Mouse (Mus musculus) embryo, embryonic 9.5 days (tissue): ENCODE measurements around the gene Lpcat2.
"Not testable (repeated sequence)": the region's sequence is repeated elsewhere in the genome, so short reads cannot be mapped to it uniquely, and the experiment has no call there.

Experiments
- DNase-seq: peaks from one replicate; pipeline ENCODE4 v3.0.0-alpha.2; 2017; ENCODE audit errors: extremely low spot score

Gene Lpcat2

DNA sequence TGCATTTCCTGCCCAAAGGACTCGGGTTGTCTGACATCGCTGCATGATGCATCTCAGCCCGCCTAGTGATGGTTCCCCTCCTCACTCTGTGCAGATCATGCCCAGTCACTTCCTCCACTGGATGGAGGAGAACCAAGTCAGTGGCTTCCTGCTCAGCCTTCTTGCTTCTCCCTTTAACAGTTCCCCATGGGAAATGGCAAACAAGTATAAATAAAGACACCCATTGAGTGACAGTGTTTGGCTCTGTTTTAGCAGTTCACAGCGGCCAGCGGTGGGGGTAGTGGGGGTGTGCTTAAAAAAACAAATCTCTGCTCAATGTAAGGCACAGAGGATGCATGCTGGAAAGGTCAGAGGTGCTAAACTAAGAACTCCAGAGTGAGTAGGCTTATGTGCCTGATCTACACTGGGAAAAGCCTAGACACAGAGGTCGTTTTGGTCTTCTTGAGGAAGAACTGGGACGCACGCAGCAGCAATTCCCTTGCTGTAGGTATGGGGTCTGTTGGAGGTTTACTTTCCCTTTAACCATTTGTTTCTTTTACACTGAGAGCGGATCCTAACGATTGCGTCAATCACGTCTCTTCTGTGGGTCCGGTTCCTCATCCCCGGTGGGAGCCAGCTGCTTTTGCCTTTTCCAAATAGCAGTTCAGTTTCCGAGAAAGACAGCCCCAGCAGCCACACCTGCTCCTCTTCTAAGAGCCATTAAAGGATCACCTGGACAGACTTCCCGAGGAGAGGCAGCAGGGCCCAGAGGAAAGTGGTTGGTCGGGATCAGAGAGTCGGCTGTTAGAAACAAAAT, 1.8 kb upstream of the Lpcat2 start:
- DNase-seq: peak; percentile 7

DNA sequence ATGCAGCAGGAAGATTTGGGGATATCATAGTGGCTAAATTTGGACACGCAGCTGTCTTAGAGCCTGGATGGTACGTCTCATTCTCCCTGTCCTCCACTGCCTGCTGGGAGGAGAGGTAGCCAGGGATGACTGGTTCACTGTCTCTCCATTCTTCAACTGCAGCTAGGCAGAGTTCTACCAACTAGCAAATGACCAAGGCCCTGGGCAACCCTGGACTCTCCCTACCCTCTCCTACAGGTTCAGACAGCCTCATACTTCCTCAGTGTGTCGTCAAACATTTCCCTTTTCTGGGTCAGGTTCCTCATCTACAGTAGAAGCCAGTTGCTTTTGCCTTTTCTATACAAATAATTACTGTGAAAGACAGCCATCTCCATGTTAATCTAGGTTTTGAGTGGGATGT, 466 bp upstream of the Lpcat2 start:
- DNase-seq: no peak

DNA sequence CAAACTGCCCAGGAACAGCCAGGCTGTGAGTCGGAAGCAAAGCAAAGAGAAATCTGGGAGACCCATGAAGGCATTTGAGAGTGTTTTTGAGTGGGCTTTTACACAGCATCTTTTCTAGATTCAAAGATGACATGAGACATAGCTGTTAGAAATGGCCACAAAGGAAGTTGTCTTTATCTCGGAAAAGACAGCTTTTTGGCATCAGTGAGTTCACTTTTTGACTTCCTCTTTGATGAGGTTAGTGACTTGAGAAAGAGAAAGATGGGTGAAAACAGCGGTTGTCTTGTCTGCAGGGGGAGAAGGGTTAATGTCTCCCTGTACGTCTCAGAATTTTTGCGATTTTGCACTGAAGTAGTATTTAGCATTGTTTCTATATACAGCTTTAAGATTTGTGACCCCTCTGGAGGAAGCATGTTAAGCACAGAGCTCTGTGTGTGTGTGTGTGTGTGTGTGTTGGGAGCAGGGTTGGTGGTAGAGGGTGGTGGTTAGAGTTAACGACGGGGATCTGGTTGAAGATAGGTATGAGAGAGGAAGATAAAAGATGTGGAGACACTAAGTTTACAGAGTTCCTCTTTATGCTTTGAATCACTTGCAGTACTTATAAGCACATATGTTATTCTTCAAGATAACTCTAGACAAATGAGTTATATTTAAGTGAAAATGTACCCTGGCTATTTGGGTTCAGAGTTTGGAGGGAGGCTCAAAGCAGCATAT, 1.3 kb downstream of the Lpcat2 start:
- DNase-seq: no peak

DNA sequence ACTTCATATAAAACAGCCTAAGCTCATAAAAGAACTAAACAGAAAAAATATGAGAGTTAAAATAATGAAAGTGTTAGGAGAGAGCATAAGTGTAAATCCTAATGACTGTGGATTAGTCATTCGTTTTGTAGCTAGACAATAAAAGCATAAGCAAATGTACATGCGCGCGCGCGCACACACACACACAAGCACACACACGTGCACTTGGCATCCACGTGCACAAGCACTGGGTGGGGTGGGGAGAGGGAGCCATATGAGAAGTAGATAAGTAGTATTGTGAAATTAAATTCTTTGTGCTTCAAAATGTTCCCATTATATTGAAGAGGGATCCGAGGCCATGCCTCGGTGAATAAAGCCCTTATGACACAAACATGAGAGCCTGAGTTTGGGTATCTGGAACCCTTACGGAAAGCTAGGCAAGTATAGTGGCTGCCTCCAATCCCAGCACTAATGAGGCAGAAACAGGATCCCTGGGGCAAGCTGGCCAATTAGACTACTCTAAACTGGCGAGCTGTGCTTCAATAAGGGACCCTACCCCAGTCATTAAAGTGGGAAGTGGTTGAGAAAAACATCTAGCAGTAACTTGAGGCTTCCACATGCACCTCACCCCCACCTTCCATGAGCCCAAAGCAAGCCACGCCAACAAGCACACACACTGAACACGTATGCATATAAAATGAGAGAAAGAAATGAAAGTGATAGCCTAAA, 3.5 kb downstream of the Lpcat2 start:
- DNase-seq: no peak

DNA sequence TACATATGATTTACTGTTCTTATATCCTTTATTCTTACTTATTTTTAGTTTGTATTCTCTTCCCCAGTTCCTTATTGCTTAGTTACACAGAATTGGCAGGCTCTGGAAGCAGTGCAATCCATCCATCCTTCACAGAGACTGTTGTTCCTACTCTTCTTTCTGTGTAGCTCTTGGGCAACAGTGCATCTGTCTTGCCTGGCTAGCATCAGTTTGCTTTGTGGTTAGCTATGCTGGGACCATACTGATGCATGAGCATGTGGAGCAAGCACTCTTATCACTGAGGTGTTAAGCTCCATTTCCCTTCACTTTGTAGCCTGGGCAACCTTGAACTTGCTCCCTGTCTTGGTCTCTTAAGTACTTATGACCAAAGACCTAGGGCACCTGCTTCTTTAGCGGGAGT, 6.8 kb downstream of the Lpcat2 start:
- DNase-seq: no peak

DNA sequence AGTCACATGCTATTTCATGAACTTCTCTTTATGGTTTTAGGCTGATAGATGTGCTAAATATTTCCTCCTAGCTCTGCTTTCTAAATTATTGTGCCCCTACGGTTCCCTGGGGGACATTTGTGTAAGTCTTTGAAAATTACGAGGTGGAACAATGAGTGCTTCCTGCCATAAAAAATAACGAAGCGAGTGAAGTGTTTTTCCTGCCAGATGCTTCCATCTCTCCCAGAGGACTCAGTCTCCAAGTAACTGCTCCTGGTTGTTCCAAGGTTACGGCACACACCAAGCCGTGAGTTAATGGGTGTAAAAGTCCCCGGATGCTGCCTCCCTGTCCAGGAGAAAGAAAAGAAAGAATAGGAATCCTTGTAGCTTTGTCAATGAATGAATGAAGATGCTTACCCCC, 15.1 kb downstream of the Lpcat2 start:
- DNase-seq: no peak

DNA sequence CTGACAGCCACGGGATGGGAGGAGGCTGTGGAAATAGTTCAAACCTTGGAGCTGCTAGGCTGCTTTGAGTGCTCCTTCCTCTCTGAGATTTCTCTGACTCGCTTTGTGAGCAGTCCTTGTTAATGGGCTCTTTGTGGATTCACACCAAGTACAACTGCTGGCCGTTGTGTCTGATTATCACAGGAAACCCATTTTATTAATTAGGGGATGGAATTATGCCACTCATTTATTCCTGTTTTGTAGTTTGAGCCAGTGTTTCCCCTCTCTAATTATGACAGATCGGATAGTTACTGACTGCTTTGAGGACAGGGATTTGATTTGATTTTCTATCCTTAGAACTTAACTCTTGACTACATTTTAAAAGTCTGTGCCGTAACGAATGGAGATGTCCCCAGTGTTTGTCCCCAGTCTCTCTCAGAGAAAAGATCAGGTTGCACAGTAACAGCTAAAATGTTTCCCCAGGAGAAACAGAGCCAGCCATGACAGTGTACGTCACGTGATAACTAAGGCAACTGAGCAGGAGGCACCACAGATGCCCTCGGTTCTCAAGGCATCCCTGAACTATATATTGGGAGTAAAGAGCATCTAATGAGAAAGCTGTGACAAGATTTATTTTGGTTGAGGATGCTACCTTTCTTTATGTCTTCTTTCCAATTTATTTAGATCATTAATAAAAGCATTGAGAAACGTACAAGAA, 17.1 kb downstream of the Lpcat2 start:
- no peak for DNase-seq

DNA sequence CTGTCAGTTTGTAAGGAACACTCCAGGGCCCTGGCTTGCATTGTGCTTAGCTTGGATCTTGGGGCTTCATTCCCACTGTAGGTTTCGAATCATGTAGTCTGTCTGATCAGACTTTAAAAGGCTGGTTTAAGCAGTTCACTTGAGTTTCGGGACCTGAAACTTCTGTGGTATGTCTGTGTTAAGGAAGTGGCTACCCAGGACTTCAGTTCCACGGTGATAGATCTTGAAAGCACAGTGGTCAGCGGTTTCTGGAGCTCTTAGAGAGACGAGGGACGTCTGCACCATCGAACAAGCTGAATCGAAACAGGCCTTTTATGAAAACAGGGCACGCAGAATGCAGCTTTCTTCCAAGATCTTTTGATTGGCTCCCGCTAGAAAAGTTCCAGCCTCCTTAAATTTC, 20.7 kb downstream of the Lpcat2 start:
- no peak for DNase-seq

DNA sequence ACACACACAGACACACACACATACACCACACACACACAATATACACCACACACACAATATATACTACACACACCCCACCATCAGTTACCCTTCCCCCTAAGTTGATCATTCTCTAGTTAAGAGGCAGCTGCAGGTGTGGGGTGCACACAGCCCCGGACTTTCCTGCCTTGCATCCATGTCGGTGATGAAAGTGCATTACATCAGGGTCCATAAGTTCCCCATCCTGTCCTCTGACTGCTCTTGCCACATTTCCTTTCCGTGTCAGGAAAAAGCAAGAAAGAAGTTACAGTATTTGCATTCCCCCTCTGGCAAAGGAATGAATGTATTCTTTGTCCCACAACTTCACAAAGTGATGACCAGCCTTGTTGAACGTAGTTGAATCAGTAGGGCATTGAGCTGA, 26.1 kb downstream of the Lpcat2 start:
- no peak for DNase-seq

DNA sequence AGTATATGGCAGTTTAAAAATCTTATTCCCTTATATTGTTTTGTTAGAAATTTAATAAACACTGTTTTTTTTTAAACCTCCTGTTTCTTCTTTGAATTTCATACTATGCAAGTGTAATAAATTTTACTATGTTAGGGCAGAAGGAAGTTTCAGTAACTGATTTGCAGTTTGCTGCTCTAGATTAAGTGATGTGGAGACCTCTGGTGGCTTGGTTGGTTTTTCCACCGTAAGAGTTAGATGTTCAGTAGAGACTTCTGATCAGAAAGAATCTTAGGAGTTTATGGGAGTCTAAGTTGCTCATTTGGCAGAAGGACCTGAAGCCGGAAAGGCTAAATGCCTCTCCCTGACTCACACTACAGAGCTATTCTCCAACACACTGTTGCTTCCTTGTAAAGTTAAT, 28.6 kb downstream of the Lpcat2 start:
- DNase-seq: no peak

DNA sequence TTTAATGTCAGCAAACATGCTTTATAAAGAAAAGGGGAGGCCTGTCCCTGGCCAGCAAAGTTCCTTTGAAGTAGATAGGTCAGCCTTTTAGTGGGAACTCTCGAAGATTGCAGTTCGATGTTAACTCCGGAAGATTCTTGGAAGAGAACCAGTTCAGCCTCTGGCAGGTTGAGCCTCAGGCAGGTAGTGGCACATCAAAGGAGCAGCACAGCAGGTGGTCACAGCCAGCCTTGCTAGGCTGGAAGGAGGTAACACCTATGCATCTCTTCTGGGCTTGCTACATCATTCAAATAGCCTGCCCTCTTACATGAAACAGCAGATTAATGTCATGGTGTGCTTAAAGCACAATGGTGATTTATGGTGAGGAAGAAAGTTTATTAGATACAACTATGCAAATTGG, 37.1 kb downstream of the Lpcat2 start:
- not testable (repeated sequence) for DNase-seq

DNA sequence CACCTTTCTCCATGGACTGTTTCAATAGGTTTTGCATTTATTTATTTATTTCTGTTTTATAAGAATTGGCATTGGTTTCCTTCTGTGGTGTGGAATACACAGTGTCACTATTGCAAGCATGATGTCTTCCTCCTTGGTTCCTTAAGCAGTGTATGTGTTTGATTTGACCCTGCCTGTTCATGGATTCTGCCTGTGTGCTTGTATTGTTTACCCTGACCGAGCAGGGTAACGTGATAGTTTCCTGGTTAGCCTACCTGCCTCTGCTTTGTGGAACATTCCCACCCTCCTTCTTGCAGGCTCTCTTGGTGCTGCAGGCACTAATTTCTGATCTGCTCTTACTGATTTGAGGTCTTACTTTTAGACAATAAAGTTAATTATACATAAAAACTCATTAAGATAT, 38.7 kb downstream of the Lpcat2 start:
- DNase-seq: no peak

DNA sequence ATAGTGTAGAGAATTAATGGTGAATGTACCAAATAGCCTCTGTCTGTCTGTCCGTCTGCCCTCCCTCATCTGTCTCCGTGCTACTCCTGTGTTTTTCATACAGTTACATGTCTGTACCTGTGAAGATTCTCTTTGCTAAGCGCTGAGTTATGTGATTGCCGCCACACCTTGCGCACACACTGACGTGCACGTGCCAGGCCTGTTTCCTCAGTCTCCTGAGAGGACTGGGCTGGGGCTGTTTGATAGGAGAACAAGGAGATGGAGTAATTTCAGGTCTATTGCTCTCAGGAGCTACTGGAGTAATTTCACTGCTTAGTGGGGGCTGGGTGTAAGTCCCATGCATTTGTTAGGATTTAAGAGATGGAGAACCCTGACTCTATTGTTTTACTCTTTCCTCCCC, 39.9 kb downstream of the Lpcat2 start:
- no peak for DNase-seq

DNA sequence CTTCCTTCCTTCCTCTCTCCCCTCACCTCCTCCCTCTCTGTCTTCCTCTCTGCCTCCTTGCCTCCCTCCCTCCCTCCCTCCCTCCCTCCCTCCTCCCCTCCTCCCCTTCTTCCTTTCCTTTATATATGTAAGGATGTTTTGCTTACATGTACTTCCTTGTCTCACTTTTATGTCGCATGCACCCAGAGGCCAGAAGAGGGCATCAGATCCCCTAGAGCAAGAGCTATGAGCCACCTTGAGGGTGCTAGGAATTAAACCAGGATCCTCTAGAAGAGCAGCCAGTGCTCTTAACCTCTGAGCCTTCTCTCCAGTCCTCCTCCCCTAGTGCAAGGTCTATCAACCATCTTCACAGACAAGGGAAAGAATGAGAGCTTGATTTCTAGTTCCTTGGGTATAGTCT, 40.9 kb downstream of the Lpcat2 start:
- DNase-seq: no peak

DNA sequence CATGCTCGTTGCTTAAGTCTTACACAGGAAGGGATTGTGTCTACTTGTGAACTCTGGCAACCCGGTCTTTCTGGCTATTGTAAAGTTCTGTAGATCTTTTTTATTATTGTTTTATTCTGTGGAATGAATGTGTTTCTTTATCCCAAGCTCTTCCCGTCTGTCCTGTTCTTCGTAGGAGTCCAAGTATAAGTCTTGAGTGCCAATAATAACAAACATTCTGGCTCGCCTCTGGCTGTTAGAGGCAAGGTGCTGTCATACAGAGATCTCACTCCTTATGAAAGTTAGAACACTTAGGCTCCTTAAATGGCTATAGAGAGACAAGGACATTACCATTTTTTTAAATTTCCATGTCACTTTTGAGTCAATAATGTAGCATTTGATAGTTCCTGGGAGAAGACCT, 41.5 kb downstream of the Lpcat2 start:
- DNase-seq: no peak

DNA sequence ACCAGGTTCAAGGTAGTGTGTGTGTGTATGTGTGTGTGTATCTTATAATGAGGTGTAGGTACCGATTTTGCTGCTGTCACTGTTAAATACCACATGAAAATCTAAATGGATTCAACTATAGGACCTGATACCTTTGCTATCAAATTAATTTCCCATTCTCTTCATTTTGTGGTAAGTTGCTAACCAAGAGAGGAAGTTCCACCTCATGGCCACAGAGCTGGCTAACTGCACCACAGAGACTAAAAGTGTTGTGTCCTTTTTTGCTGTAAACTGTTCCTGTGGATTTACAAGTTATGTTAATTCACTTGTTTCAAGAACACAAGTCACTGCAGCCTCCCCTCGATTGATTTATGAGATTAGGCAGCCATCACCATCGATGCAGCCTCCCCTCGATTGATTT, 42.7 kb downstream of the Lpcat2 start:
- no peak for DNase-seq

DNA sequence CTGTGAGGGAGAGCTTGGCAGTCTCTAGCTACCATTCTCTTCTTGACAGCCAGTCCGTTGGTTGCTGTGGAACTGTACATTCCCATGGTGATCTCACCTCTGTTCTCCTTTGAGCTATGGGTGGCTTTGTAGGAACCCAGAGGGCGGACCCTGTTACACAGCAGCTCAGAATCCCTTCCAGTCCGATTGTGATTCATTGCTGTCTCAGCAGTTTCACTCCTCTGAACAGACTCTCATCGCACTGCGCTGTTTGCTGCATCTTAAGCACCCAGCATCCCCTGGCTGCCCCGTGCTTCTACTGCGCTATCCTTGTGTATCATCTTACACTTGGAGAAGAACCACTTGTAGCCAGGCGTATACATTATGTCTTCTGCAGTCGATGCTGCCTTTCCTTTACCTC, 44.5 kb downstream of the Lpcat2 start:
- DNase-seq: no peak

DNA sequence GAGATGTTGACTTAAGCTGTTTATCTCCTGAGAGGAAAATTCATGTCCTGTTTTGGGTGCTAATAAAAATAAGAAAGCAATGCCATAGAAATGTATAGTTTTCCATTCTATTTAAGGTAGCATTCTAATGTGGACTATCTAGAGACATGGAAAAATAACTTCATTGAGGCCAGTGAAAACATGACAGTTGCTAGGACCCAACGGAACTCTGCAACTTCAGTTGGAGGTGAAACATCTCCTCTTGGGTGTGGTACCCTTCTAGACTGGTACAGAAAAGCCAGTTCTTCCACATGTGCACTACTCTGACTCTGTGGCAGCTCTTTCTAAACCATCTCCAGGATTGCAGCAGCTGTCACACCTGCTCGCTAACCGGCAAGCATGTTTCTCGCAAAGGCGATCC, 46.0 kb downstream of the Lpcat2 start, which contains the start of gene Capns2:
TSS of gene Capns2 (plus strand) at position 301 of the 400 bp plus-strand sequence.
- DNase-seq: no peak

DNA sequence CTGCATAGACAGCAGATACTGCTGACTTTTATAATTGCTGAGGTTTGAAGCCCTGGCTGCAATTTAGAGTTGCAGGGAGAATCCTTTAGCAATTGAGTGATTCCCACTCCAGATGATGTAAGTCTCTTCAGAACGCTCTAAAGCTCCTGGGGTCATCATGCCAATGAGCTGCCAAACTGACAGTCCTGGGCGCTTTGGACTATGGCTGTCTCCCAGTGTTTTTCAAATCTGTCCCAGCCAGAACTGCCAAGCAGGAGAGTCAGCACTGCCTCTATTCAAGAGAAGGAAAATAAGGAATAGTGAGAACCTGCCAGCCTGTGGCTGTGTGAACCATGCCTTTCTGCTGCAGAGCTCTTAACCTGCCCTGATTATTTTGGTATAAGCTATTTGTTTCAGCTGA, 47.8 kb downstream of the Lpcat2 start:
- DNase-seq: no peak

DNA sequence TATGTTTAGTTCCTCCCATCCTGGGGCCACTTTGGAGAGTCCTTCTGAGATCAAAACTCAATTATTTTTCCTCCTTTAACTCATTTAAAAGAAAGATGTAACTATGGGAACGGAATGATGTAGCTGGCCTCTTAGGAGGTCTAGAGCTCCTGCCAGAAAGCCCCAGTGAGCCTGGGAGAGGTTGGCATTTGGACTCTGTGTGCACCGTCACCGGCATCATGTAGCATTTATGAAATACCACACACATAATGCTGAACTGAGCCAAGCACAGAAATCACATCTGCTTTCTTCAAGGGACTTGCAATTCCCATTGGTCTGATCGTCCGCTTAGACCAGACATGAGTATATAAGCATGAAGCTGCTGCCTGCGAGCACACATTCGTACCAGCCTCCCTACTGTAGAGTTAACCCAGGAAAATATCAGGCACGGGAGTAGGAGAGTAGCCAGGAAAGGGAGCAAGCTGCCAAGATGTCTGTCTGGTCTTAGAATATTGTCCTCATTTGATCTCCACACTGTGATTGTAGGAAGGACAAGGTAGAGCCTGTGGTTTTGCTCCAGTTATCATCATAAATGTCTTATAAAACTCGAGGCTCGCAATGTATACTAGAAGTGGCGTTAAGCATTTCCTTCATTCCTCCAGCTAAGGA, 48.5 kb downstream of the Lpcat2 start:
- no peak for DNase-seq

DNA sequence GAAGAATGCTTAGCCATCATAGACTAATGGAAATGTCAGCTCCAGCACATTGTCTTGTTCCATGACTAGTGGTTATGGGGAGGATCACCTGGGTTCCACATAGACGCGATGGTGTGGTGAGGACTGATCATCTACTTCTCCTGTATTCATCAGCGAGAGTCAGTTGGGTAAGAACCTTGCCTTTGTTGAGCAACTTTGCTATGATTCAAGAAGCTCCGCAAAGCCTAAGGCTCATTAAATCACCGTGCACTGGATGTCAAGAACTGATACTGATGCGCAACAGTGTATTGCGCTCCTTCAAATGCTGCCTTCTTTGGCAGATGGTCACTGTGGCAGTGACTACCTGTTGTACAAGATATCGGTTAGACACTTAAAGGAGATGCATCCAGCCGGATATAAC, 51.4 kb downstream of the Lpcat2 start:
- no peak for DNase-seq

DNA sequence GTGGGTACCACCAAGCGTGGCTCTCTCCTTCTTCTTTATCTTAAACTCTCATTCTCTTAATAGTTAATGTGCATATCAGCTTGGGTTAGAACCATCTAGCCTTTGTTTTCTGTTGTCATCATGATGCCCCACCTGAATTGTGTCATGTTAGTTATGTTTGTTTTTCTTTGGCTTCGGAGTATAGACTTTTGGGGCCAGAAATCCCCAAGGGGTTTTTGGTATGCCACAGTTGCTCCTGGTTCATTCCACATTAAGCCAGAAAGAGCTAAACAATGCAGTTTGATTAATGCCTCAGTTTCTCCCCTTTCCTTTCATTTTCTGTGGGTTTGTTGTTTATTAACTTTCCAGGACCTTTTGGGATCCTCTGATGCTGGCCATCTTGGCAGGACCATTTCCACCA, 53.3 kb downstream of the Lpcat2 start:
- DNase-seq: no peak
